Mouse (Mus musculus): ENCODE results near the gene Ctsd.

DNA sequence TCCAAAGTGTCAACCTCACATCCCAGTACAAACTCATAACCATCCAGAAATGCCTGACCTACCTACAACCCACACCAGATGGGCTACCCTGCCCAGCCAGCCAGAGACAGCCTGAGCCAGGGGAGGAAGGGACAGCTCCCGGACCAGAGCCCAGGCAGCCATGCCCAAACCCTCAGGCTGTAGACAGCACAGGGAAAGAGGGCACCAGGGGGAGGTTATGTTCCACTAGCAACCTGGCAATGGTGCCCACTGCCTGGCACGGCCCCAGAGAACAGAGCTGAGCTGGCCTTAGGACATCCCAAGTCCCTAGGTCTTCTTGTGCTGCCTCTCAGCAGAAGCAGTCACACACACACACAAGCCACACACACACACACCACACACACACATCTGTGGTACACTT is 19.0 kb downstream of the Ctsd start:
- TF ChIP-seq CTCF (IDR thresholded peaks at IDR 0.05; ENCODE audit: extremely low read depth, insufficient read depth, insufficient read length, insufficient replicate concordance) (no peak), POLR2A (IDR thresholded peaks at IDR 0.05; ENCODE audit: low read depth, low read length) (no peak)
